Mouse (Mus musculus) cerebellum, adult 2 months (tissue): ENCODE data around the gene Camsap2. TPM values are rescaled to one million over a fixed set of nuclear protein-coding genes. Genes with fewer than 3 reads are reported as not detected.

Experiments used
- DNase-seq, 2 experiments: peaks; one replicate each; pipeline ENCODE4 v3.0.0; 2021
- H3K27ac ChIP-seq: fragments of 200-500 bp; 2 replicates; pipeline ENCODE4 v1.5.1; 2012; ENCODE audit warnings: low read length, control low read depth, inconsistent platforms; ENCODE audit not compliant: insufficient read depth
- H3K27me3 ChIP-seq: fragments of 200-500 bp; 2 replicates; pipeline ENCODE4 v1.6.1; 2012; ENCODE audit warnings: inconsistent platforms, mild to moderate bottlenecking, low read length, moderate library complexity; ENCODE audit not compliant: control insufficient read depth, insufficient read depth
- H3K4me1 ChIP-seq: fragments of 200-500 bp; 2 replicates; pipeline ENCODE4 v1.6.1; 2011; ENCODE audit warnings: low read length; ENCODE audit not compliant: control insufficient read depth, insufficient read depth
- H3K4me3 ChIP-seq: fragments of 200-500 bp; replicated peaks from 2 replicates; pipeline ENCODE3; 2011; ENCODE audit warnings: mild to moderate bottlenecking, low read depth, low read length, control low read depth; ENCODE audit not compliant: insufficient read depth
- CTCF ChIP-seq: fragments of 200-500 bp; IDR thresholded peaks from 2 replicates; pipeline ENCODE4 v1.5.1; 2011; ENCODE audit warnings: low read depth, mild to moderate bottlenecking, control low read depth, low read length, moderate library complexity, borderline replicate concordance; ENCODE audit not compliant: insufficient read depth
- POLR2A ChIP-seq: fragments of 200-500 bp; IDR thresholded peaks from 2 replicates; pipeline ENCODE4 v1.6.1; 2011; ENCODE audit warnings: low read length, control low read depth, borderline replicate concordance; ENCODE audit not compliant: insufficient read depth
- WGBS: fragments of 180-500 bp; shearing (Covaris S2); methylation state at CpG from one replicate; pipeline ENCODE4 v1.1.7; 2018; 5-methylcytosine and 5-hydroxymethylcytosine counted together
- polyA plus RNA-seq: library from polyadenylated mRNA; depleted of rRNA; stranded (reverse); fragments of >200 nt; gene quantifications from 2 replicates; pipeline ENCODE4 v1.2.3, GENCODE M21; 2012; rRNA removed

Gene Camsap2
- 51.1 and 51.2 TPM in 2 replicates for polyA plus RNA-seq

DNA sequence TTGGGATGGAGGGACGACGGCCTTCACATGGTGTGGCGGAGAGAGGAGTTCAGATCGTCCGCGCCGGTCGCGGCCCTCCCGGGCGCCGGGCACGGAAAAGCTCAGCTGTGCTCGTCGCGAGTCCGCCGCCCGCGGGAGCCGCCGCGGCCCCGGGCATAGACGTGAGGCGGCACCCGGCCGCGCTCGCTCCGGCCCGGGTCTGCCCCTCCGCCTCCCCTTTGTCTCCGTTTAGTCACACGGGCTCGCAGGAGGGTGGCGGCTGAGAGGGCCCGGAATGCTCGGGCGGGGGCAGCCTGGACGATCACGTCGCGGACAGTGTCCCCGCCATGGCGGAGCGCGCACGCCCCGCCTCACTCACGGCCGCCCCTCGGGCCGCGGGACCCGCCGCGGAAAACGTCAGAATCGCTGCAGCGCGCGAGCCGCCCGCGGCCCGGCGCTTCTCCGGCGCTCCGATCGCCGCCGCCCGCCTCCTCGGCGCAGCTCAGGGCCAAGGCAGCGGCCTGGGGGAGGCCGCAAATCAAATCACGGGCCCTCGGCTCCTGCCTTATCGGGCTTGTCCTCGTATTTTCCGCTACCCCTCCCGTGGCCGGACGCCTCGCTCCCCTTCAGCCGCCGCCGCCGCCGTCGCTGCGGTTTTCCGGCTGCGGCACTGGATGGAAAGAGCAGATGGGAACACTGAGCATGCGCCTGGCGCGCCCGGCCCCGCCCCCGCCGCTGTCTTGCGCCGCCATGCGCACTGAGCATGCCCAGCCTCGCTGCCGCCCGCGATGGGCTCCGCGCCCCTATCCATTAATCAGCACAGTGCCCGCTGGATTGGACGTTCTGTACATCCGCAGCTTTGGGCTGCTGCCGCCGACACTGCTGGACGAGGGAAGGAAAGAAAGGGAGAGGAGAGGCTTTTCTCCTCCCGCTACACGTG is at the start of gene Camsap2:
Camsap2 (minus strand) TSS at position 651 of the 919 bp plus-strand sequence.
- peak; percentile 88 for TF ChIP-seq POLR2A
- TF ChIP-seq CTCF: no peak
- no peaks in the 10 kb centered on the region for H3K27me3 ChIP-seq
- peak; percentile 94 to 96 for DNase-seq
- under 1% methylated on average over 121 of the region's 121 CpGs for WGBS
- peak within 1 kb of the TSS; percentile 90 for H3K4me3 ChIP-seq
- peak within 1 kb of the TSS; percentile 92 for H3K27ac ChIP-seq
- peaks cover 9% of the 10 kb centered on the region for H3K4me1 ChIP-seq

DNA sequence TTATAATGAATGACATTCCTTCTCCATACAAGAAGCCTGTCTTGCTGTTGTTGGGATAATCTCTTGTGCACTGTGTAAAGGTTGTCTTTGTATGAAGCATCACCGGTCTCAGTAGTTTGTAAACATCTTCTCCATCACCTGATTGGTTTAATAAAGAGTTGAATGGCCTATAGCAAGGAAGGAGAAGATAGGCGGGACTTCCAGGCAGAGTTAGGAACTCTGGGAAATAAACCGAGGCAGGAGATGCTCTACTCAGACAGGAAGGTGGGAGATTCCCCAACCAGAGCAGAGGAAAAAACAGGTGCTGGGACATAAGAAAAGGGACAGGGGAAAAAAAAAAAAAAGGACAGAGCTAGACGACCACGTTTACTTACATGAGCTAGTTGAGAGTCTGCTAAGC is 49.2 kb upstream of the Camsap2 start:
- H3K4me3 ChIP-seq: no peak overlapping the region
- no peak for DNase-seq
- no peak overlapping the region for H3K27ac ChIP-seq
- no peaks in the 10 kb centered on the region for H3K27me3 ChIP-seq
- no peaks in the 10 kb centered on the region for H3K4me1 ChIP-seq
- TF ChIP-seq CTCF: no peak
- TF ChIP-seq POLR2A: no peak
- WGBS: 60% methylated on average over 5 of the region's 5 CpGs

DNA sequence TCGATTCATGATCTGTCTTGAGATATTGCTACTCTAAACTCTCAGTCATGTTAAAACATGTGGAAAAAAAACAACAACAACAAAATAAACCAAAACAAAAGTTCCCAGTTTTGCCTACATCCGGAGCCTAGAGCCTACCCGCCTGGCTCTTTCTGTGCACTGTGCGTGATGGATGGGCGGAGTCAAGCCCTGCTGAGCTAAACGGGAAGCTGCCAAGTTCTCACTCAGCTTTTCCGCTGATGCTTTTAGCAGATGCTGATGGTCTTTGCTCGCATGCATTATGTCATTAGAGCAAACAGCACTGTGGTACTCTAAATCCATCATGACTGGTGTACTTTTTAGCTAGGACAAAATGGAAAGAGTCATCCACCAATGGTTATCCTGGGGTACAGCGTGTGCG is 48.6 kb upstream of the Camsap2 start:
- H3K4me3 ChIP-seq: no peak overlapping the region
- no peak for DNase-seq
- H3K4me1 ChIP-seq: no peaks in the 10 kb centered on the region
- H3K27me3 ChIP-seq: no peaks in the 10 kb centered on the region
- WGBS: 20% methylated on average over 10 of the region's 10 CpGs
- H3K27ac ChIP-seq: no peak overlapping the region
- TF ChIP-seq CTCF: no peak
- no peak for TF ChIP-seq POLR2A

DNA sequence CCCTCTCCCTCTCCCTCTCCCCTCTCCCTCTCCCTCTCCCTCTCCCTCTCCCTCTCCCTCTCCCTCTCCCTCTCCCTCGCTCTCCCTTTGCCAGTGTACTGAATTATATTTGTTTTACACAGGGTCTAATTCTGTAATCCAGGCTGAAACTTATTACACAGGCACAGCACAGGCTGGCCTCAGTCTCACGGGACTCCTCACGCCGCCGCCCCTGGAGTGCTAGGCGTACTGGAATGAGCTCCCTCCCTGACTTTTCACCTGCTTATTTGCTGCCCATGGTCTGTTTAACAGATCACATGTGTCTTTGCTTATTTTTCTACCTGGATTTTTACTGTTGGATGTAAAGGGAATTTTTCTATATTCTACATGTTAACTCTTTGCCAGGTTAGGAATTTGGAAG is 41.0 kb upstream of the Camsap2 start:
- Histone ChIP-seq H3K4me1 (no peaks in the 10 kb centered on the region; the same call in 1 of the 2 replicates), H3K27me3 (no peaks in the 10 kb centered on the region), H3K4me3 (no peak overlapping the region), H3K27ac (no peak overlapping the region)
- no peak for TF ChIP-seq CTCF
- no peak for TF ChIP-seq POLR2A
- no peak for DNase-seq
- WGBS: 70% methylated on average over 5 of the region's 6 CpGs

DNA sequence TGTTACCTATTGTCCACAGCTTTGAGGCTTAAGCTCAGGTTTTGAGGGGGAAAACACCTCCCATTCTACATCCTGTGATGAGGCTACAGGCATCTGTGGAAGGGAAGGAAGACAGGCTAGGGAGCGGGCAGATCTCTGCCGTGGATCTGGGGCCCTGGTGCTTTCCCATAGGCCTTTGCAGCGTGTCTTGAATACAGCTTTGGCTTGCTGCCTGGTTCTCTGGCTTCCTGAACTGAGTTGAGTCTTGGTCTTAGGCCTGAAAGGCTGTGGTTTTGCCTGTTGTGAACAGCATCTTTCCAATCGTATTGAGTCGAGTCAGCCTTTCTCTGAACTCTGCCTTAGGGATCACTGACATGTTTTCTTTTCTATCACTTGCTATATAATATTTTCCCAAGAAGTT is 35.7 kb upstream of the Camsap2 start:
- no peaks in the 10 kb centered on the region for H3K27me3 ChIP-seq
- 29% methylated on average over 5 of the region's 5 CpGs for WGBS
- 0 out of 2 replicates have a peak overlapping the region, but pooled peaks have one; percentile 3 for H3K27ac ChIP-seq
- H3K4me1 ChIP-seq: peaks cover 11% of the 10 kb centered on the region
- peak; percentile 28 to 33 for DNase-seq
- H3K4me3 ChIP-seq: no peak overlapping the region
- TF ChIP-seq CTCF (no peak), POLR2A (no peak)

DNA sequence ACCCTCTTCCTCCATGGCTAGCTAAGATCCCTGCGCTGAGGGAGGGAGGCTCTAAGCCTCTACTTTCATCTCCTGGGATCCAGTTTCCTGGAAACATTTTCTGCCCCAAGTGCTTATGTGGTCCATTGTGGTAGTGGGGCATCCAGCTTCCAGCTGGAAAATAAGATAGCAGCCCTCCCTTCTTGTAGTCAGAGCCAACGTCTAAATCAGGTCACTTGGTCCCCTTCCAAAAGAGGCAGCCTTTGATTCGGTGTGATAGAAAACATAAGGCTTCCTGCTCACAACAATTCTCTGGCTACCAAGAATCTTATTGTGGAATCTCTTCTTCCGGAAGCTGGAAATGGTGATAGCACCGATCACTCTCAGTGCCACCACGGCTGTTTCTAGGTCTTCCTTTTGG is 35.3 kb upstream of the Camsap2 start:
- Histone ChIP-seq H3K4me1 (peaks cover 11% of the 10 kb centered on the region), H3K4me3 (no peak overlapping the region), H3K27ac (0 out of 2 replicates have a peak overlapping the region, but pooled peaks have one; percentile 31), H3K27me3 (no peaks in the 10 kb centered on the region)
- WGBS: 9% methylated on average over 6 of the region's 6 CpGs
- TF ChIP-seq CTCF (no peak), POLR2A (no peak)
- peak; percentile 35 to 55 for DNase-seq

DNA sequence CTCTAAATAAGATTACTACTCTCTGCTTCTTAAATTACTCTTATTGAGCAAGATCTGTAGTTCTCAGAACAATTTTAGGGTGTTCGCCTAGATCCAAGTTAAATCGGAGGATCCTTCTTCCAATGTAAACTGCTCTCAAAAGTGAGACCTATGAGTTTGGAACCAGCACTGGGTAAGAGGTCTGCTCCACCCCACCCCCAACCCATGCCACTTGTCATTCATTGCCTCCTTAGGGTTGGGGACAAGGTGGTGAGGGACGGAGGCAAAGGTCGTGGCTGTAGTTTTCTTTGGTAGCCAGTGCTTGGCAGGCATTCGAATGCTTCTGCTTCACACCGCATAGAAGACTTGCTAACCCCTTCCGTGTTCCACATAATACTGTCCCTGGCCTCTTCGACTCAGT is 34.7 kb upstream of the Camsap2 start:
- Histone ChIP-seq H3K4me3 (no peak overlapping the region), H3K4me1 (peaks cover 11% of the 10 kb centered on the region), H3K27me3 (no peaks in the 10 kb centered on the region), H3K27ac (0 out of 2 replicates have a peak overlapping the region, but pooled peaks have one; percentile 31)
- 93% methylated on average over 8 of the region's 8 CpGs for WGBS
- no peak for DNase-seq
- TF ChIP-seq POLR2A (no peak), CTCF (no peak)

DNA sequence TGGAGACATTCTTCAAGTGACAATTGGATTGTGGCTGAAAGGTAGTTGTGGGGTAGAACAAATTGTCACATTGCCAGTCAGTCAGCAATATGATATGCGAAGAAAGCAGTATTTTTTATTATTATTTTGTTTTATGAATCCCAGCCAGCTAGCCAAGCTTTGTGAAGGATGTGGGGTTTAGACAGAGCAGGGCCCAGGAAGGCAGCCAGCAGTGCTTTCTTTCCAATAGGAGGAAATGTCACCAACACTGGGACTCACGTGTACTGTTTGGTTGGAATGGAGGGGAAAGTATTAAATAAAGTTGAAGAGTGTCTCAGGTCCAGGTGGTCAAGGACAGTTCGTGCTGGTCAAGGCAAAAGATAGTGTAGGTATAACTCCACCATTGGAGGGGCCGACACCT is 34.3 kb upstream of the Camsap2 start:
- H3K4me1 ChIP-seq: peaks cover 11% of the 10 kb centered on the region
- 91% methylated on average over 4 of the region's 4 CpGs for WGBS
- DNase-seq: no peak
- no peak overlapping the region for H3K27ac ChIP-seq
- H3K27me3 ChIP-seq: no peaks in the 10 kb centered on the region
- TF ChIP-seq POLR2A (no peak), CTCF (no peak)
- no peak overlapping the region for H3K4me3 ChIP-seq
